Mouse (Mus musculus): ENCODE data around the gene Ube4b. TPM values are rescaled to one million over a fixed set of nuclear protein-coding genes. Genes with fewer than 3 reads are reported as not detected.

Ube4b gene
- total and polyA plus RNA-seq, 3 experiments = 28.4 to 104 (median 71.0) TPM

DNA sequence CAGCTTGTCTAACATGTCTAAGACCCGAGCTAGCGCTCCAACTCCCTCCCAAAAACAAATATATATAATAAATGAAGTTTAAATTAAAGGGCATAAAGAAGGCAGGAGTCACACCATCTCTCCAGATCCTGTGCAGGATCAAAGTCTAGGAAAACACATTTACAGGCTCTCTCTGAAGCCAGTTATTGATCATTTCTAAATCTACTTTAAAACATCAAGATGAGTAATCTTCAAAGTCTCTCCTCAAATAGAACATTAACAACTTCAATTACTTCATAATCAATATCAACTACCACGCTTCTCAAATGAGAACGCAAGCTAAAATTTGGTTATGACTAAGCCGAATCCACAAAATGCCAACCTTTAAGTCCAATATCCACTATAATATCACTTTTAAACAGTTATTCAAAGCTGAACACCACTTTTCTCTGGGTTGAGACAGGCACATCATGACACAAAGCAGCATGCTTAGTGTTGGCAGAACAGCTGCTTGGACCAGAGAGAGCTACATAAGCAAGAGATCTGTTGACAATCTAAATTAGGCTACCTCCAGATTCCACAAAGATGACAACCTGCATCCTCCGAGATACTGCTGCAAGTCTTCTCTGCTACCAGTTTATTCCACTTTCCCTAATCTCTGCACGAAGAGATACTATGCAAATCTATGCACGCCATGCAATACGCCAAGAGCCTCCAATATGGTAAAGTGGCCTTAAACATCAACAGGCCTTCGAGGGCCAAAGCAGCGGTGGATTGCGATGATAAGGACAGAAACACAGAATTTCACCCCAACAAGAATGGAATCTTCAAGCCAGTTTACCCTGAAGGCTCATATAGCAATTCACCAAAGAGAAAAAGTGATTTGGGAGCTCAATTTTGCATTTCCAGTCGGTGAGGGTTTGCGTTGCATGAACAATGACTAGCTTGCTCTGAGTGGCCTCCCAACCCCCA, 120.5 kb downstream of the Ube4b start:
- peaks cover 4 to 13% of the 10 kb centered on the region in 2 experiments for H3K4me1 ChIP-seq (ENCODE audit: control insufficient read depth in 1 of 2, insufficient read depth in 2 of 2, low read length in 2 of 2)
- no peaks in the 10 kb centered on the region for H3K27me3 ChIP-seq (ENCODE audit: control insufficient read depth in 1 of 2, insufficient read depth in 2 of 2, low read length in 2 of 2)
- peaks cover 0 to 3% of the 10 kb centered on the region in 2 experiments; a peak in 1 of 4 replicates for H3K36me3 ChIP-seq (ENCODE audit: control insufficient read depth in 1 of 2, insufficient read depth in 2 of 2, low read length in 2 of 2)
- no peaks in the 10 kb centered on the region for H3K9me3 ChIP-seq (replicated peaks; ENCODE audit: insufficient read depth, low read length)
- peak overlapping the region; percentile 76 to 91 for H3K4me3 ChIP-seq (ENCODE audit: control insufficient read depth in 1 of 2, insufficient read depth in 1 of 2, low read depth in 2 of 2, low read length in 2 of 2)
- H3K27ac ChIP-seq (ENCODE audit: control insufficient read depth, low read depth, low read length) = no peak overlapping the region
- DNase-seq (ENCODE audit: low read depth, low spot score) = peak; percentile 49
- TF ChIP-seq UBTF (IDR thresholded peaks at IDR 0.05; ENCODE audit: borderline replicate concordance, insufficient read depth, low read depth, low read length) (no peak), KAT2A (conservative IDR thresholded peaks at IDR 0.05; ENCODE audit: low read depth, low read length) (no peak), JUND (IDR thresholded peaks at IDR 0.05; ENCODE audit: low read depth, low read length) (no peak), TCF12 (IDR thresholded peaks at IDR 0.05; ENCODE audit: low read depth, low read length) (no peak; the same call in 1 of the 2 replicates), TAL1 (IDR thresholded peaks at IDR 0.05; ENCODE audit: low read length) (peak; percentile 11; the same call in 1 of the 2 replicates), RCOR1 (IDR thresholded peaks at IDR 0.05; ENCODE audit: low read depth, low read length) (0 out of 2 replicates have a peak, but pooled peaks have one; percentile 7), POLR2AphosphoS2 (IDR thresholded peaks at IDR 0.05; ENCODE audit: low read length) (no peak)
- peak overlapping the region; percentile 82 for H3K9ac ChIP-seq (ENCODE audit: control insufficient read depth, low read depth, low read length, poor library complexity, severe bottlenecking)
- peaks cover 6% of the 10 kb centered on the region for H3K79me2 ChIP-seq (ENCODE audit: control insufficient read depth, insufficient read depth, low read length, poor library complexity)

DNA sequence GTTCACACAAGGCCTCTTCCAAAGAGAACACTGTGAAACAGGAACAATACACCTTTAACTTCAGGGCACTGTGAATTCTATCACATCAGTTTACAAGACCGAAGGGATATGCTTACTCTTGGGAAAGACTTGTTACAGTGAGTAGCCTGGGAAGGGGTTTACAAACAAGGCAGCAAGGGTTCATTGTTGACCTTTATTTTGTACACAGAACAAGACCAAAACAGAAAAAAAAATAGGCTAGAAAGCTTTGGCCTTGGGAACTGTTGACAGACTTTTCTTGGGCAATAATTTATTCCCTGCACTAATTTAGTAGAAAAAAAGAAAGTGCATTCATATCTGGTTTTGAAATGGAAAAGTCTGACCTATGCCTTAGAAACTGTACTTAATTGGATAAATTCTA, 122.1 kb downstream of the Ube4b start:
- no peak overlapping the region for H3K27ac ChIP-seq (ENCODE audit: control insufficient read depth, low read depth, low read length)
- H3K79me2 ChIP-seq (ENCODE audit: control insufficient read depth, insufficient read depth, low read length, poor library complexity) = peaks cover 6% of the 10 kb centered on the region
- H3K4me1 ChIP-seq (ENCODE audit: control insufficient read depth in 1 of 2, insufficient read depth in 2 of 2, low read length in 2 of 2) = peaks cover 4 to 13% of the 10 kb centered on the region in 2 experiments
- no peaks in the 10 kb centered on the region for H3K27me3 ChIP-seq (ENCODE audit: control insufficient read depth in 1 of 2, insufficient read depth in 2 of 2, low read length in 2 of 2)
- H3K9ac ChIP-seq (ENCODE audit: control insufficient read depth, low read depth, low read length, poor library complexity, severe bottlenecking) = no peak overlapping the region
- no peaks in the 10 kb centered on the region for H3K9me3 ChIP-seq (replicated peaks; ENCODE audit: insufficient read depth, low read length)
- no peak for TF ChIP-seq CHD1 (IDR thresholded peaks at IDR 0.05; ENCODE audit: low read depth, low read length)
- TF ChIP-seq RCOR1 (IDR thresholded peaks at IDR 0.05; ENCODE audit: low read depth, low read length) = no peak
- TF ChIP-seq EP300 (IDR thresholded peaks at IDR 0.05; ENCODE audit: low read depth in 1 of 2, low read length in 2 of 2) = no peak
- no peak for DNase-seq (ENCODE audit: low read depth, low spot score)
- H3K4me3 ChIP-seq (ENCODE audit: control insufficient read depth in 1 of 2, insufficient read depth in 1 of 2, low read depth in 2 of 2, low read length in 2 of 2) = no peak overlapping the region
- peaks cover 0 to 3% of the 10 kb centered on the region in 2 experiments; a peak in 1 of 4 replicates for H3K36me3 ChIP-seq (ENCODE audit: control insufficient read depth in 1 of 2, insufficient read depth in 2 of 2, low read length in 2 of 2)

DNA sequence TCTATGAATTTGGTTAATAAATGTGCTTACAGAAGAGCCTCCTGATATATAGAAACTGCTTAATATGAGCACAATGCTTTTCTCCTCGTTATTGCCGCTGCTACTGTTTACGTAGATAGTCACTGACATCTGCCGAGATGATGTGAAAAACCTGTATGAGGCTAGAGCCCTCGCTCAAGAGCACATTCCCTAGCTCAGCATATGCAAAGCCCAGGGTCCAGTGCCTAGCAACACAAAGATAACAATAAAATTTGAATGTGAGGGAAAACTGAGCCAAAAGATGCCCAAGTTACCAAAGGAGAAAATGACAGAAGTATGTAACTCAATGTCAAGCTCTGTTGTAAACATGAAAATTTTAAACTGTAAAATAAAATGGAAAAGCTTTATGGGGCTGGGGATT, 123.0 kb downstream of the Ube4b start:
- Histone ChIP-seq H3K27me3 (ENCODE audit: control insufficient read depth in 1 of 2, insufficient read depth in 2 of 2, low read length in 2 of 2) (no peaks in the 10 kb centered on the region), H3K9ac (ENCODE audit: control insufficient read depth, low read depth, low read length, poor library complexity, severe bottlenecking) (no peak overlapping the region), H3K9me3 (replicated peaks; ENCODE audit: insufficient read depth, low read length) (no peaks in the 10 kb centered on the region), H3K4me3 (ENCODE audit: control insufficient read depth in 1 of 2, insufficient read depth in 1 of 2, low read depth in 2 of 2, low read length in 2 of 2) (no peak overlapping the region), H3K27ac (ENCODE audit: control insufficient read depth, low read depth, low read length) (no peak overlapping the region), H3K4me1 (ENCODE audit: control insufficient read depth in 1 of 2, insufficient read depth in 2 of 2, low read length in 2 of 2) (peaks cover under 1 to 5% of the 10 kb centered on the region in 2 experiments; a peak in 2 of 4 replicates), H3K36me3 (ENCODE audit: control insufficient read depth in 1 of 2, insufficient read depth in 2 of 2, low read length in 2 of 2) (peaks cover 0 to 3% of the 10 kb centered on the region in 2 experiments; a peak in 1 of 4 replicates), H3K79me2 (ENCODE audit: control insufficient read depth, insufficient read depth, low read length, poor library complexity) (peaks cover 6% of the 10 kb centered on the region)
- no peak for TF ChIP-seq HCFC1 (IDR thresholded peaks at IDR 0.05; ENCODE audit: low read depth, low read length)
- no peak for TF ChIP-seq MAX (IDR thresholded peaks at IDR 0.05; ENCODE audit: low read length)
- TF ChIP-seq POLR2AphosphoS2 (IDR thresholded peaks at IDR 0.05; ENCODE audit: low read length) = no peak
- no peak for TF ChIP-seq UBTF (IDR thresholded peaks at IDR 0.05; ENCODE audit: borderline replicate concordance, insufficient read depth, low read depth, low read length)
- no peak for TF ChIP-seq MAFK (IDR thresholded peaks at IDR 0.05; ENCODE audit: borderline replicate concordance, low read depth, low read length)
- TF ChIP-seq MXI1 (IDR thresholded peaks at IDR 0.05; ENCODE audit: low read depth, low read length) = no peak
- DNase-seq (ENCODE audit: low read depth, low spot score) = no peak

Data from MEL (cell line).